In the genomic region with DNA sequence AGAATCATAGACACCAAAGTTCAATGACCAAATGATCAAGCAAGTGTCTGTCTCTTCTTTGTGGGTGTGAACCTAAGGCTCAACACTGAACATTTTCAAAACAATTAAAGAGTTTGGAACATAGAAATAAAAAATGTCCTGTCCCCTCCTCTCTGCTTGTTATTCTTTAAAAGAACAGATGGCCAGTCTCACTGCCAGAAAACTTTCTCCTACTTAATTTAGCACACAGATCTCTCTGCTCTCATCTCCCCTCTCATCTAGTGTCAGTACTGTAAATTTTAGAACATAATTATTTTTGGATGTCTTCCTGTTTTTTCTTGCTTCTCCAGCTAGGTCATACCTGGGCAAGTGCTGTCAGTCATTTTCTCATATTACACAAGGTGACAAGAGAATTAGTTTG, we compare ENCODE assay signal across 26 mouse cellular contexts.
DNase-seq lines count a peak whose midpoint lies in the region; TF ChIP-seq lines count a peak whose summit lies in the region.
"Had no signal": no experiment of that assay in that cellular context is flagged by ENCODE, and none has a peak within 500 bp of the region (broad histone marks: within the 10 kb centered on the region; RNA-seq: fewer than 3 reads in every experiment).

No protein-coding gene starts in this region.

- DNase-seq in layer of hippocampus, adult 2 months (ENCODE audit: low spot score in 2 of 2): peak; percentile 33 to 65
- DNase-seq in layer of hippocampus, postnatal 10 days (ENCODE audit: low spot score in 2 of 2): no peak
- DNase-seq in right cerebral cortex, adult 18-20 months: peak; percentile 33
- no peak for DNase-seq in right cerebral cortex, postnatal 25 days
- DNase-seq in left cerebral cortex, adult 9 months (ENCODE audit: low spot score in 2 of 2): peak; percentile 35 to 70
- DNase-seq in embryo, embryonic 11 days: no peak
- no peak for DNase-seq in thymus, postnatal 14 days
- DNase-seq: adrenal gland, postnatal 25 days; B cell, adult 2 months; cerebellum, adult 18-20 months; cerebellum, postnatal 10 days; gastrocnemius, postnatal 25 days; heart, adult 18-20 months; heart, postnatal 36 days; kidney, adult 2 months; kidney, postnatal 10 days; lung, postnatal 4 days; midbrain, embryonic 14.5 days; retina, postnatal 1 day; thymus, postnatal 25 days had no signal

- peak overlapping the region; percentile 55 for H3K27ac ChIP-seq in layer of hippocampus, adult 2 months
- H3K27ac ChIP-seq: hindbrain, embryonic 12.5 days; hindbrain, postnatal 0 days; intestine, embryonic 15.5 days; limb, embryonic 13.5 days; neural tube, embryonic 15.5 days had no signal

- no peak overlapping the region for H3K4me3 ChIP-seq in layer of hippocampus, adult 2 months
- H3K4me3 ChIP-seq: erythroblast, embryonic 14.5 days; hindbrain, embryonic 12.5 days; intestine, embryonic 15.5 days; limb, embryonic 13.5 days; neural tube, embryonic 15.5 days had no signal

- TF ChIP-seq CTCF in layer of hippocampus, adult 2 months (conservative IDR thresholded peaks at IDR 0.05): no peak

Comparison
In these comparisons a context has a peak if more than half of its experiments do, and no peak if none do; other contexts are left out.
1. DNase-seq: peak in layer of hippocampus, adult 2 months (2 of 2), right cerebral cortex, adult 18-20 months (single experiment) and left cerebral cortex, adult 9 months (2 of 2); none in layer of hippocampus, postnatal 10 days (0 of 2), right cerebral cortex, postnatal 25 days (single experiment), embryo, embryonic 11 days (single experiment) and thymus, postnatal 14 days (single experiment).